Mouse (Mus musculus) kidney, adult 8-10 months (tissue): Measurements from ENCODE around the gene Gatd1.
A peak's percentile ranks its signal among the peaks of the same experiment; 100 is the strongest.
"Not testable (repeated sequence)": the region's sequence is repeated elsewhere in the genome, so short reads cannot be mapped to it uniquely, and the experiment has no call there.

ENCODE experiments used
- DNase-seq, 2 experiments: peaks; one replicate each; pipeline ENCODE4 v3.0.0; 2022

The Gatd1 gene

GRCm38 (mm10) chr7:141426948-141427730 lies 13.2 kb upstream of the Gatd1 start:
- DNase-seq: no peak

GRCm38 (mm10) chr7:141423811-141424210 lies 9.9 kb upstream of the Gatd1 start:
- no peak for DNase-seq

GRCm38 (mm10) chr7:141420030-141420702 lies 6.2 kb upstream of the Gatd1 start:
- DNase-seq: no peak

- no peak for DNase-seq
Observed at GRCm38 (mm10) chr7:141418970-141419369, 5.0 kb upstream of the Gatd1 start.

GRCm38 (mm10) chr7:141417731-141418681 lies 4.1 kb upstream of the Gatd1 start:
- no peak for DNase-seq

GRCm38 (mm10) chr7:141416144-141416841 lies 2.4 kb upstream of the Gatd1 start:
- DNase-seq: no peak

GRCm38 (mm10) chr7:141413331-141413730 lies 605 bp downstream of the Gatd1 start:
- DNase-seq: no peak

GRCm38 (mm10) chr7:141411667-141412066 lies 2.3 kb downstream of the Gatd1 start:
- no peak for DNase-seq

GRCm38 (mm10) chr7:141410631-141411030 lies 3.3 kb downstream of the Gatd1 start:
- no peak for DNase-seq

GRCm38 (mm10) chr7:141408833-141409232 lies 5.1 kb downstream of the Gatd1 start:
- peak; percentile 75 to 90 for DNase-seq

- DNase-seq: not testable (repeated sequence)
Observed at GRCm38 (mm10) chr7:141407670-141408069, 6.3 kb downstream of the Gatd1 start.

- DNase-seq: no peak
Observed at GRCm38 (mm10) chr7:141405466-141405865, 8.5 kb downstream of the Gatd1 start.

GRCm38 (mm10) chr7:141403305-141403704 lies 10.6 kb downstream of the Gatd1 start:
- DNase-seq: peak; percentile 38 to 55

GRCm38 (mm10) chr7:141395348-141395747 lies 18.6 kb downstream of the Gatd1 start:
- no peak for DNase-seq

- DNase-seq: peak; percentile 55 to 75
Observed at GRCm38 (mm10) chr7:141394771-141395170, 19.2 kb downstream of the Gatd1 start.

GRCm38 (mm10) chr7:141394158-141394557 lies 19.8 kb downstream of the Gatd1 start:
- DNase-seq: no peak

GRCm38 (mm10) chr7:141392552-141393222 lies 21.2 kb downstream of the Gatd1 start:
- no peak for DNase-seq

GRCm38 (mm10) chr7:141391625-141392551 lies 22.0 kb downstream of the Gatd1 start, which contains the start of gene Taldo1:
Gene Taldo1 (plus strand): TSS chr7:141392199.
- peak; percentile 97 to 98 for DNase-seq

- peak; percentile 44 to 57 for DNase-seq
Observed at GRCm38 (mm10) chr7:141390326-141391259, 23.3 kb downstream of the Gatd1 start.
